Mouse (Mus musculus) WW6 (cell line): Measurements from ENCODE around the gene Ndst2.
A peak's percentile ranks its signal among the peaks of the same experiment; 100 is the strongest.
"Not testable (repeated sequence)": the region's sequence is repeated elsewhere in the genome, so short reads cannot be mapped to it uniquely, and the experiment has no call there.

Source experiments
- DNase-seq: peaks from one replicate; pipeline ENCODE4 v3.0.0-alpha.2; 2013; ENCODE audit warnings: low read depth, low spot score

The Ndst2 gene

GRCm38 (mm10) chr14:20738511-20738910, 4.1 kb upstream of the Ndst2 start:
- no peak for DNase-seq

DNA sequence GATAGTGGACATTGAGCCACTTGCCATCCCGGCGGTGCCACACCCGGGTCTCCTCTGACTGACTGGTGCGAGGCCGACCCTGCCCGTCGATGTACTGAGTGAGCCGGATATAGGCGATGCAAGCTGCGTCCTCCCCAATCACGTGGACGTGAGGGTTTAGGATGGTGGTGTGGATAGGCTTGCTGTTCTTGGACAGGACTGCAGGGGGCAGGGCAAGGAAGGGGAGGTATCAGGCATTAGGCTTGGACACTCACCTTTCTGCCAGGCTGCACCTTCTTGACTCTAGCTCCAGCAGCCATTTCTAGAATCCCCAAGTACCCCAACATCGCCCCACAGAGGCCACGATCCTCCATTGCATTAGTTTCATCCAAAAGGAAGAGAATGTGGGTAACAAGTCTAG, 2.9 kb upstream of the Ndst2 start:
- DNase-seq = peak; percentile 81

DNA sequence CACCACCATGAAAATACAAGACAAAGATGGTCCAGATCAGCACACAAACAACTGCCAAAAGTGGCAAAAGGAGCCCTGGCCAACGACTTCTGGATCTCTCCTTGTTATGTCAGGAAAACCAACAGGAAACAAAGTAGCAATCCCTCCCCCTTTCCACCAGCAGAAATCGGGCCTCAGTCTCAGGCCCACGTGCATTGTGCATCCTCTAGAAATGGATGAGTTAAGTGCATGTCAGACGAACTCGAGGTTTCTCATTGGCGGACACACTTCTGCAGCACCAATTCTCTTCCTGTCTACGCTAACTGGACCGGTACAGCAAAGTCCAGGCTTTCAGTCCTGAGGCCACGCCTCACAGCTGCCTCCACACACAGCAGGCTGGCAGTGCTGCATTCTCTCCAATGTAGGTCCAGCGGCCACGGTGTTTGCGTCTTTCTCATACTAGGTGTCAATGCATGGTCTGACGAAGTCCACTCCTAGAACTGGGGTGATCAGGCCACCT, 1.6 kb upstream of the Ndst2 start:
- no peak for DNase-seq

DNA sequence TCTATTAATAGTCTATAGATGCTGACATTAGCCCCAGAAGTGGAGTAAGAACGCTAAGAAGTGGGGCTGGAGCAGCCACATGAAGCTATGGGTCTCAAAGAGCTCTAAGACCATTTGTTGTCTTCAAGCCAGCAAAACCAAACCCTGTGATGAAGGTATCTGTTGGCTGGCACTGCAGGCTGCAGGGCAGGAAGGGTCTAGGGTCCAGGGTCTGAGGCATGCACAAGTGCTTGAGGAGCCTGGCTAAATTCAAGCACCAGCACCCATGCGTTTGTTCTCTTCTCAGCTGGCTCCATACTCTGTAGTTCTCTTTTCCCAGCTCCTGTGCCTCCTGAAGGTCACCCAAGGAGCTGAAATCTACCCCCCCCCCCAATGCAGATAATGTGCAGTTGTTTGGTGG, 690 bp upstream of the Ndst2 start:
- DNase-seq = no peak

- DNase-seq = no peak
Observed at GRCm38 (mm10) chr14:20733041-20733951, 1.1 kb downstream of the Ndst2 start.

DNA sequence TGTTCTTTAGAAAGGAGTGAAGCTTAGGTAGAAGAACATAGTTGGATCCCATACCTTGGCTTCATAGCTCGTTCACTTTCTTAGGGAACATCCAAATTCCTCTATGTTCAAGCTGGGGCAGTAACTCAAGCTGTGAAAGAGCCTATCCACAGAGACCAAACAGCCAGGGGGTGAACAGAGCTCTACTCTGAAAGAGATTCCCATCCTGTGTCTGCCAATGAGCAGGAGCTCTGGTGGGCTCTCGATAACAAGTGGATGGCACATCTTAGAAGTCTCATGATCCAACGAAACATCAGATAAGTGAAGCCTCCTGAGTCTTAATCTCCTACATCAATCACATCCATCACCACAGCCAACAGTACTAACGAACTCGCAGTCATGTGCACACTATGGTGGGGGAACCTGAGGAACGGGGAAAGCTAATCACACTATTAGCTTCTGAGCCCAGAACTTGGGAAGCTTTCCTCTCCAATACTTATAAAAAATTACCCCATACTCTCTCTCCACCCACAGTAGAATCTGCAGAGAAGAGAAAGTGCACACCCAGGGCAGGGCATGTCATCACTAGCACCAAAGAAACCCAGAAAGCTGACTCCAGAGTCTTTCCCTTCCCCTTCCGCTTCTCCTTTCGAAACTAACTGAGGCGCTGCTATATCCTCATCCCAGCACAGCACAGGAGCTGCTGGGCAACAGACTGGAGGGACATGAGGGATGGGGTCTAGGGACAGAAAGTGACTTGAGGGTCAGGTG, 3.3 kb downstream of the Ndst2 start:
- DNase-seq = no peak

DNA sequence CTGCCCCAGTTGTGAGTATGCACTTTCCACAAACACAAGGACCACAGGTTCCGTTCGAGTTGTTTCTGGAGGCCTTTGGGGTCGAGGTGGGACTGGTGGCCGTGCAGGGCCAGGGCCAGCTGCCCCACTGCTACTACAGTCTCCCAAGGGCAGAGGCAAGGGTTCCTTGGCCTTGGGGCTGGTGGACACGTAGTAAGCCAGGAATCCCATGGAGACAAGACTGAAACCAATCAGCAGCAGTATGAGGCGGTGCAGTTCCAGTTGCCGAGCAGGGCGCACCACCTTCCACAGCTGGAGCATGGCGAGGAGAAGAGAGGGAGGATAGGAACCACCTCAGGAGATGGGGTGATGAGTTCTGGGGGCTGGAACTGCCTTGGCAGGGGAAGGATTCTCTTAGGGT, 4.5 kb downstream of the Ndst2 start:
- DNase-seq = no peak

- DNase-seq = no peak
Observed at GRCm38 (mm10) chr14:20725660-20726339, 8.6 kb downstream of the Ndst2 start.

GRCm38 (mm10) chr14:20724043-20724442, 10.3 kb downstream of the Ndst2 start:
- DNase-seq = no peak

GRCm38 (mm10) chr14:20723006-20723405, 11.4 kb downstream of the Ndst2 start:
- DNase-seq = no peak

- DNase-seq = no peak
Observed at GRCm38 (mm10) chr14:20721371-20721770, 13.0 kb downstream of the Ndst2 start.

DNA sequence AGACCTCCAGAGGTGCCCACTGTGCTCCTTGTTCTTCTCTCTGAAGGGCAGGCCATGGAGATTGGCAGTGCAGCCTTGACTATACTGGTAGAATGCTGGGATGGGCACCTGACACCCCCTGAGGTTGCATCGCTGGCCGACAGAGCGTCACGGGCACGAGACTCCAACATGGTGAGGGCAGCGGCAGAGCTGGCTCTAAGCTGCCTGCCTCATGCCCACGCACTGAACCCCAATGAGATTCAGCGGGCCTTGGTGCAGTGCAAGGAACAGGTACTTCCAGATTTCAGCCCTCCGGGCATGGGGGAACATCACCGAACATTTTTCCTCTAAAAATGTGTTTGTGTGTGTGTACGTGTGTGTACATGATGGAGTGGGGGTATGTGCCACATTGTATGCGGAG, 14.6 kb downstream of the Ndst2 start:
- no peak for DNase-seq

DNA sequence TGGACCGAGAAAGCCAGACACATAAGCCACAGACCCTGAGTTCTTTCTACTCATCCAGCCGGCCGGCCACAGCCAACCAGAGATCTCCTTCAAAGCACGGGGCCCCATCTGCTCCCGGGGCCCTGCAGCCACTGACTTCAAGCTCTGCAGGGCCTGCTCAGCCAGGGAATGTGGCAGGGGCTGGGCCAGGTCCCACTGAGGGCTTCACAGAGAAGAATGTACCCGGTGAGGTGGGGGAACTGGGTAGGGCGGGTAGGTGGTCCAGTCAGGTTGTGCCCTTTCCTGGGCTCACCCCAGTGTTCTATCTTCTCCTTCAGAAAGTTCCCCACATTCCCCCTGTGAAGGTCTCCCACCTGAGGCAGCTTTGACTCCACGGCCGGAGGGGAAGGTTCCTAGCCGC, 15.9 kb downstream of the Ndst2 start:
- DNase-seq = no peak

DNA sequence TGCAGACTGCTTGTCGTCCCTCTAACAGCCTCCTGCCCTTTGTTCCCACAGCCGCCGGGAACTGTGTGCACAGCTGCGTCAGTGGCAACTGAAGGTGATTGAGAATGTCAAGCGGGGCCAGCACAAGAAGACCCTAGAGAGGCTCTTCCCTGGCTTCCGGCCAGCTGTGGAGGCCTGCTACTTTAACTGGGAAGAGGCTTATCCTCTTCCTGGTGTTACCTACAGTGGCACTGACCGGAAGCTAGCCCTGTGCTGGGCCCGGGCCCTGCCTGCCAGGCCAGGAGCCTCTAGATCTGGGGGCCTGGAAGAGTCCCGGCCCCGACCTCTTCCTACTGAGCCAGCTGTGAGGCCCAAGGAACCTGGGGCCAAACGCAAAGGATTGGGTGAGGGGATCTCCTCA, 20.5 kb downstream of the Ndst2 start:
- no peak for DNase-seq

DNA sequence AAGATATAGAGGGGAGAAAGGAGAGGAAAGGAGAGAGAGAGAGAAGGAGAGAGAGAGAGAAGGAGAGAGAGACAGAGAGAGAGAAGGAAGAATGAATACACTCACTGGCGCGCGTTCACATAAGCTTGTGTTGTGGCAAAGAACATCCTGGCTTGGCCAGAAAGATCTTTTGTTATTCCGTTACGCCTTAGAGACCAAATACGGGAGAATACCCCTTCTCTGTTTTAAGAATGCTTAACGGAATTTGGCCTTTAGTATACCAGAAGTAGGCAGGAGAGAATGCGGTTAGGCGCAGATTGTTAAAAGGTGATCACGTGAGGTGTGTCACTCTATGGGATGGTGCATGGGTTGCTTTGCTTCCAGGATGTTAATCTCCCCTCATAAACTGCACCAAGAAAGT, 26.1 kb downstream of the Ndst2 start:
- no peak for DNase-seq

- no peak for DNase-seq
Observed at GRCm38 (mm10) chr14:20707201-20708190, 26.9 kb downstream of the Ndst2 start, which contains the start of gene Zswim8. Zswim8 (plus strand) TSS chr14:20707552.

- not testable (repeated sequence) for DNase-seq
Observed at GRCm38 (mm10) chr14:20703461-20703860, 30.9 kb downstream of the Ndst2 start.

- DNase-seq = peak; percentile 73
Observed at GRCm38 (mm10) chr14:20702741-20703381, 31.5 kb downstream of the Ndst2 start, which contains the start of gene Chchd1. Chchd1 (plus strand) TSS chr14:20703006.

DNA sequence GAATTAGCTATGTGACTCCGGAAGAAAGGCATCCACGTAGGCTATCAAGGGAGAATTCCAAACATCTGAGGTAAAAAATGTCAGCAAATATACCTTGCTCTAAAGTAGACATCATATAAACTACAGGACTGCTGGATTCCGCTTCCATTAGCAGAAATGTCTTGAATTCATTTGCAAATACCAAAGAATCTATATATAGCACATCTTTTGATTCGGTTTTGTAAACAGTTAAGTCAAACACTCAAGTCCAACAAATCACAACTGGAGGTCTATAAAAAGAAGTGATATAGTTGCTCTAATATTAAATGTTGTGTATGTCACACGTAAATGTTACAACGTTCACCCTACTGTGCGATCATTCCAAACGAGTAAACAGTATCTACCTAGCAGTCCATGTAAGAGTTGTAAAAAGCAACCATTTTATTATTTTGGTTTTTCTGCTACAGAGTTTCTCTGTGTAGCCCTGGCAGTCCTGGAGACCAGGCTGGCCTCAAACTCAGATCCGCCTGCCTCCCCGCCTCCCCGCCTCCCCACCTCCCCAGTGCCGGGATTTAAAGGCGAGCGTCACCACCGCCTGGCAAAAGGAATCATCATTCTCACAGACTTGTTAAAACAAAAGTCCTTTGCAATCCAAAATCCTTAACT, 32.1 kb downstream of the Ndst2 start:
- DNase-seq = no peak

GRCm38 (mm10) chr14:20701554-20701953, 32.8 kb downstream of the Ndst2 start:
- no peak for DNase-seq
